In genomic region chr17:34947606-34948005, GRCm38 (mm10) we compare ENCODE assay signal across 10 mouse cellular contexts. TPM values are rescaled to one million over a fixed set of nuclear protein-coding genes. Genes with fewer than 3 reads are reported as not detected.
DNase-seq lines count a peak whose midpoint lies in the region; ATAC-seq and TF ChIP-seq lines count a peak whose summit lies in the region.
"Had no signal": no experiment of that assay in that cellular context is flagged by ENCODE, and none has a peak within 500 bp of the region (broad histone marks: within the 10 kb centered on the region; RNA-seq: fewer than 3 reads in every experiment).

No protein-coding gene starts in this region.

- intact Hi-C loops in gastrocnemius, postnatal 14 days (cut with DNase I; ENCODE audit: low total_unique reads), result no loop called here

- ATAC-seq in hindbrain, embryonic 12.5 days (ENCODE audit: low FRiP score), result no peak
- ATAC-seq in hindbrain, embryonic 16.5 days, result no peak
- no peak for ATAC-seq in frontal cortex, adult (ENCODE audit: low TSS enrichment)

- no peak overlapping the region for H3K4me3 ChIP-seq in hindbrain, embryonic 12.5 days
- H3K4me3 ChIP-seq in hindbrain, embryonic 16.5 days (ENCODE audit: low read length), result no peak overlapping the region
- H3K4me3 ChIP-seq in C2C12 (ENCODE audit: insufficient read depth, poor library complexity, severe bottlenecking), result no peak overlapping the region

- WGBS in hindbrain, embryonic 12.5 days, result 35% methylated on average over 8 of the region's 8 CpGs
- 25% methylated on average over 8 of the region's 8 CpGs for WGBS in hindbrain, embryonic 16.5 days

- H3K9me3 ChIP-seq in hindbrain, embryonic 12.5 days (replicated peaks), result no peaks in the 10 kb centered on the region
- H3K9me3 ChIP-seq in hindbrain, embryonic 16.5 days (ENCODE audit: control insufficient read depth, low read length), result no peaks in the 10 kb centered on the region

- H3K27ac ChIP-seq in hindbrain, embryonic 12.5 days, result peak overlapping the region; percentile 35; the same call in 1 of the 2 replicates
- H3K27ac ChIP-seq in hindbrain, embryonic 16.5 days (ENCODE audit: low read depth, low read length), result no peak overlapping the region

- H3K4me2 ChIP-seq in hindbrain, embryonic 12.5 days (replicated peaks), result no peak overlapping the region
- H3K4me2 ChIP-seq in hindbrain, embryonic 16.5 days (ENCODE audit: low read length), result no peak overlapping the region

- peaks cover 22% of the 10 kb centered on the region for H3K79me3 ChIP-seq in C2C12 (ENCODE audit: low read depth)

- no peak overlapping the region for H3K9ac ChIP-seq in hindbrain, embryonic 12.5 days
- H3K9ac ChIP-seq in hindbrain, embryonic 16.5 days (ENCODE audit: low read depth, low read length), result no peak overlapping the region

- peaks cover 17% of the 10 kb centered on the region for H3K36me3 ChIP-seq in hindbrain, embryonic 12.5 days
- peaks cover 6% of the 10 kb centered on the region for H3K36me3 ChIP-seq in hindbrain, embryonic 16.5 days (ENCODE audit: control insufficient read depth, insufficient read depth, low read length)
- H3K36me3 ChIP-seq in C2C12 (ENCODE audit: control insufficient read depth, insufficient read depth), result peaks cover 28% of the 10 kb centered on the region

- no peak overlapping the region for H3ac ChIP-seq in C2C12 (ENCODE audit: control insufficient read depth, insufficient read length, low read depth)

- H3K27me3 ChIP-seq in hindbrain, embryonic 12.5 days, result no peaks in the 10 kb centered on the region
- no peaks in the 10 kb centered on the region for H3K27me3 ChIP-seq in hindbrain, embryonic 16.5 days (replicated peaks; ENCODE audit: control insufficient read depth, insufficient read depth, low read length)
- H3K27me3 ChIP-seq in C2C12 (ENCODE audit: control insufficient read depth, insufficient read depth, insufficient read length), result no peaks in the 10 kb centered on the region

- TF ChIP-seq CTCF in C2C12 (IDR thresholded peaks at IDR 0.05; ENCODE audit: control insufficient read depth, insufficient read depth, insufficient read length), result peak; percentile 3

- DNase-seq in R1 (ENCODE audit: low read depth, low spot score), result peak; percentile 70
- peak; percentile 66 to 76 for DNase-seq in kidney, postnatal 25 days
- DNase-seq in gastrocnemius, postnatal 14 days, result no peak
- no peak for DNase-seq in urinary bladder, adult 18-20 months (ENCODE audit: low spot score in 2 of 2)

- peaks cover 30% of the 10 kb centered on the region for H3K79me2 ChIP-seq in C2C12 (ENCODE audit: control insufficient read depth, insufficient read depth)

- peaks cover 13% of the 10 kb centered on the region for H3K4me1 ChIP-seq in hindbrain, embryonic 12.5 days
- H3K4me1 ChIP-seq in hindbrain, embryonic 16.5 days (ENCODE audit: control insufficient read depth, insufficient read depth, low read depth, low read length), result peaks cover 11% of the 10 kb centered on the region

TF ChIP-seq in C2C12, 6 proteins besides CTCF, POLR2A, EP300 and RAD21:
- no peak for TF ChIP-seq FOSL1 (IDR thresholded peaks at IDR 0.05; ENCODE audit: insufficient read depth, low read length, poor library complexity, severe bottlenecking)
- TF ChIP-seq CEBPB (IDR thresholded peaks at IDR 0.05; ENCODE audit: low read depth), result no peak
- no peak for TF ChIP-seq MYOG (IDR thresholded peaks at IDR 0.05; ENCODE audit: control insufficient read depth, extremely low read depth, insufficient read length)
- no peak for TF ChIP-seq USF1 (IDR thresholded peaks at IDR 0.05; ENCODE audit: low read depth)
- TF ChIP-seq MYOD1 (IDR thresholded peaks at IDR 0.05; ENCODE audit: control insufficient read depth, insufficient read length, low read depth), result no peak
- TF ChIP-seq MAX (IDR thresholded peaks at IDR 0.05), result no peak

RNA-seq across cellular contexts. Expression of gene Hspa1b, which starts 11.4 kb away (rescaled TPM):
- polyA plus RNA-seq in hindbrain, embryonic 12.5 days (2016; fragmentation: Nextera tagmentation; extraction: Ambion mirVana), result 0.08 and 0.25 TPM in 2 replicates
- 0.45 and 0.74 TPM in 2 replicates for polyA plus RNA-seq in hindbrain, embryonic 16.5 days (2015; fragmentation: Nextera tagmentation; extraction: Ambion mirVana)
- 22.6 TPM for polyA plus RNA-seq in C2C12 (2012; fragmentation: generic; extraction: Trizol)
- total RNA-seq in gastrocnemius, postnatal 14 days (2021), result 1 to 10 TPM; 2.6 to 5.9 TPM

RNA-seq across cellular contexts. Expression of gene Neu1, which starts 16.6 kb away (rescaled TPM):
- polyA plus RNA-seq in hindbrain, embryonic 12.5 days (2016; fragmentation: Nextera tagmentation; extraction: Ambion mirVana), result 25.2 and 28.2 TPM in 2 replicates
- polyA plus RNA-seq in hindbrain, embryonic 16.5 days (2015; fragmentation: Nextera tagmentation; extraction: Ambion mirVana), result 41.7 and 42.1 TPM in 2 replicates
- 11.7 TPM for polyA plus RNA-seq in C2C12 (2012; fragmentation: generic; extraction: Trizol)
- 1 to 10 TPM; 8.0 to 8.3 TPM for total RNA-seq in gastrocnemius, postnatal 14 days (2021)

RNA-seq across cellular contexts. Expression of gene Gm20481, which starts 22.1 kb away (rescaled TPM):
- 0.99 TPM in 1 of 2 replicates, not detected in the other for polyA plus RNA-seq in hindbrain, embryonic 12.5 days (2016; fragmentation: Nextera tagmentation; extraction: Ambion mirVana)
- polyA plus RNA-seq in hindbrain, embryonic 16.5 days (2015; fragmentation: Nextera tagmentation; extraction: Ambion mirVana), result not detected in 2 replicates
- polyA plus RNA-seq in C2C12 (2012; fragmentation: generic; extraction: Trizol), result not detected
- not detected for total RNA-seq in gastrocnemius, postnatal 14 days (2021)
- polyA plus RNA-seq: limb, embryonic 14.5 days had no signal

RNA-seq across cellular contexts. Expression of gene Hspa1a, which starts 24.4 kb away (rescaled TPM):
- polyA plus RNA-seq in hindbrain, embryonic 12.5 days (2016; fragmentation: Nextera tagmentation; extraction: Ambion mirVana), result 2.2 and 3.1 TPM in 2 replicates
- polyA plus RNA-seq in hindbrain, embryonic 16.5 days (2015; fragmentation: Nextera tagmentation; extraction: Ambion mirVana), result 15.3 and 18.1 TPM in 2 replicates
- 1.8 TPM for polyA plus RNA-seq in C2C12 (2012; fragmentation: generic; extraction: Trizol)
- 1 to 10 TPM; 3.8 to 6.8 TPM for total RNA-seq in gastrocnemius, postnatal 14 days (2021)

RNA-seq across cellular contexts. Expression of gene Hspa1l, which starts 24.9 kb away (rescaled TPM):
- polyA plus RNA-seq in hindbrain, embryonic 12.5 days (2016; fragmentation: Nextera tagmentation; extraction: Ambion mirVana), result 1.3 TPM in 2 replicates
- 1.4 and 1.6 TPM in 2 replicates for polyA plus RNA-seq in hindbrain, embryonic 16.5 days (2015; fragmentation: Nextera tagmentation; extraction: Ambion mirVana)
- polyA plus RNA-seq in C2C12 (2012; fragmentation: generic; extraction: Trizol), result 0.99 TPM
- total RNA-seq in gastrocnemius, postnatal 14 days (2021), result 10 to 100 TPM; 11.6 to 14.8 TPM
- total RNA-seq: granulocyte monocyte progenitor cell, adult 5-6 weeks had no signal

Comparison
In these comparisons a context has a peak if more than half of its experiments do, and no peak if none do; other contexts are left out.
1. DNase-seq: peak in R1 (single experiment) and kidney, postnatal 25 days (2 of 2); none in gastrocnemius, postnatal 14 days (single experiment) and urinary bladder, adult 18-20 months (0 of 2).
2. RNA of gene Hspa1b, which starts 11.4 kb away (polyA plus RNA-seq): 22.6 TPM in C2C12 (single experiment); 0.45 to 0.74 TPM in hindbrain, embryonic 16.5 days and 0.08 to 0.25 TPM in hindbrain, embryonic 12.5 days; every median in the first group is over 10 times any median in the second.